Mouse (Mus musculus) embryonic facial prominence, embryonic 14.5 days (tissue): ENCODE data around the gene Ttc5. TPM values are rescaled to one million over a fixed set of nuclear protein-coding genes. Genes with fewer than 3 reads are reported as not detected.
A peak's percentile ranks its signal among the peaks of the same experiment; 100 is the strongest.

Experiments used
- ATAC-seq: fragments of 200-750 bp; cut with Nextera tagmentation; 2 replicates; pipeline ENCODE4 v1.8.0; 2017; ENCODE audit warnings: low read depth, moderate number of reproducible peaks, moderate TSS enrichment
- DNase-seq: peaks from one replicate; pipeline ENCODE4 v3.0.0-alpha.2; 2015; ENCODE audit warnings: low spot score
- H3K27ac ChIP-seq: fragments of 300-500 bp; sonication (generic); replicated peaks from 2 replicates; pipeline ENCODE4 v1.5.1; 2014; ENCODE audit warnings: low read depth, mild to moderate bottlenecking, low read length, moderate library complexity
- H3K27me3 ChIP-seq: fragments of 300-500 bp; sonication (generic); replicated peaks from 2 replicates; pipeline ENCODE4 v1.6.1; 2014; ENCODE audit warnings: low read length; ENCODE audit not compliant: control insufficient read depth, insufficient read depth
- H3K36me3 ChIP-seq: fragments of 300-500 bp; sonication (generic); 2 replicates; pipeline ENCODE4 v1.6.1; 2014; ENCODE audit warnings: low read length, mixed read lengths; ENCODE audit not compliant: control insufficient read depth, insufficient read depth
- H3K4me1 ChIP-seq: fragments of 300-500 bp; sonication (generic); 2 replicates; pipeline ENCODE4 v1.6.1; 2014; ENCODE audit warnings: antibody characterized with exemption, low read length; ENCODE audit not compliant: control insufficient read depth, insufficient read depth
- H3K4me2 ChIP-seq: fragments of 300-500 bp; sonication (generic); 2 replicates; pipeline ENCODE4 v1.6.1; 2014; ENCODE audit warnings: low read depth, mild to moderate bottlenecking, low read length, moderate library complexity, mixed read lengths
- H3K4me3 ChIP-seq: fragments of 300-500 bp; sonication (generic); 2 replicates; pipeline ENCODE4 v1.5.1; 2014; ENCODE audit warnings: low read depth, mild to moderate bottlenecking, low read length
- H3K9ac ChIP-seq: fragments of 300-500 bp; sonication (generic); 2 replicates; pipeline ENCODE4 v1.6.1; 2014; ENCODE audit warnings: low read depth, mild to moderate bottlenecking, low read length, moderate library complexity, mixed read lengths
- H3K9me3 ChIP-seq: fragments of 300-500 bp; sonication (generic); 2 replicates; pipeline ENCODE4 v1.6.1; 2016; ENCODE audit warnings: low read length; ENCODE audit not compliant: control insufficient read depth
- WGBS: fragments of 180-500 bp; shearing (Covaris S2); extraction: QIAGEN DNeasy Blood & Tissue Kit; methylation state at CpG from one replicate; pipeline ENCODE4 v1.1.7; 2014; 5-methylcytosine and 5-hydroxymethylcytosine counted together
- polyA plus RNA-seq: library from polyadenylated mRNA; unstranded; fragments of >200 nt; fragmentation: Nextera tagmentation; extraction: Ambion mirVana; gene quantifications from 2 replicates; pipeline ENCODE4 v1.2.1, GENCODE M21; 2014

Gene Ttc5
- polyA plus RNA-seq, 1 experiment from 2014 or later = 57.7 TPM

DNA sequence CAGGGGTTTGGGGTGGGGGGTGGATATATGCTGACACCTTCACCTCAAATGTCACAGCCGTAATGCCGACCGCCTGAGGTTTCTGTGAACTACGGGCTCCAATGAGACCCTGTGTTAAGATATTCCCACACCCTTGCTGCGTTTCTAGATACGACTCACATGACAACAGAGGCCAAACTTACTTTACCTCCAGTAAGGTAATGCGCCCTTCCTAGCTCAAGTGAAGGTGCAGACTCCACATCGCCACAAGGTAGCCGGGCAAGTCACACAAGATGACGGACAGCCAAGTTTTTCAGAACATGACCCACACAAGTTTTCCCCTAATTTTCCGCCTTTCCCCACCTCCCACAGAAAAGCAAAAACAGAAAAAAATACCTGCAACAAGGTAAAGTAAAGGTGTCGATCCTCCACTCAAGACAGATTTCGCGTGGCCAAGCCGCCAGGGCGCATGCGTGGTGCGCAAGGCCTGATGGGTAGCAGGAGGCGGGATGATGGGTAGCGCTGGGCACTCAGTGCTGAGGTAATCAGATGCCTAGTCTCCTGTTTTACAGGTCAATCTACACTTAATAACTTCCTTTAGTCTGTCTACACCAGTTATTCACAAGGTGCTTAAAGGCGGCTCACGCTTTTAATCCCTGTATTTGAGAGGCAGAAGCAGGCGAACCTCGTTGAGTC, 10.1 kb upstream of the Ttc5 start:
- no peak overlapping the region for H3K27ac ChIP-seq
- no peak overlapping the region for H3K4me3 ChIP-seq
- DNase-seq (no peak), ATAC-seq (no peak)
- H3K4me2 ChIP-seq = no peak overlapping the region
- H3K27me3 ChIP-seq = no peaks in the 10 kb centered on the region
- no peak overlapping the region for H3K9ac ChIP-seq
- no peaks in the 10 kb centered on the region for H3K9me3 ChIP-seq
- WGBS = 94% methylated on average over 24 of the region's 24 CpGs
- no peaks in the 10 kb centered on the region for H3K4me1 ChIP-seq
- H3K36me3 ChIP-seq = no peaks in the 10 kb centered on the region

DNA sequence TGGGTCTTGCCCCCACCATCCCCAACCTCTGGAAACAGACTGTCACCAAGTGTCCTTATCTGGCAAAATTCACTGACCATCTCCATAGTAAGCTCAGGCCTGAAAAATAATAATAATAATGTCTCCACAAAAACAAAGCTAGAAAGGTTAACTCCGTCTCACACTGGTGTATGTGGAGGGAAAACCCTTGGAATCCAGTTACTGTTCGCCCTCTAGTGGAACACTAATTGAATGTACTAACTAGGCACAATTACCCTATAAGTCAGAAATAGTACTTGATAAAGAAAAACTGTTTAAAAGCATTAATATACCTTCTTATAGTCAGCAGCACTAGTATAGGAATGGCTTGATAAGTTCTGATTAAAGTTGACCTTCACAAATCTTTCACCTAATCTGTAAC, 2.8 kb upstream of the Ttc5 start:
- Histone ChIP-seq H3K27me3 (no peaks in the 10 kb centered on the region), H3K4me3 (no peak overlapping the region), H3K9me3 (no peaks in the 10 kb centered on the region), H3K4me1 (no peaks in the 10 kb centered on the region), H3K27ac (no peak overlapping the region), H3K4me2 (no peak overlapping the region), H3K36me3 (no peaks in the 10 kb centered on the region), H3K9ac (no peak overlapping the region)
- DNase-seq (peak; percentile 24), ATAC-seq (no peak)
- WGBS = 16% methylated on average over 2 of the region's 2 CpGs

- H3K36me3 ChIP-seq = peaks cover 20% of the 10 kb centered on the region
- peak overlapping the region; percentile 85 for H3K4me3 ChIP-seq
- H3K9ac ChIP-seq = peak overlapping the region; percentile 84
- 23% methylated on average over 16 of the region's 16 CpGs for WGBS
- no peaks in the 10 kb centered on the region for H3K9me3 ChIP-seq
- peak; percentile 66 for DNase-seq
- no peaks in the 10 kb centered on the region for H3K4me1 ChIP-seq
- H3K27ac ChIP-seq = peak overlapping the region; percentile 68
- no peak for ATAC-seq
- peak overlapping the region; percentile 60 for H3K4me2 ChIP-seq
- H3K27me3 ChIP-seq = no peaks in the 10 kb centered on the region
Measured at GRCm38 (mm10) chr14:50784391-50785250, 698 bp downstream of the Ttc5 start.

DNA sequence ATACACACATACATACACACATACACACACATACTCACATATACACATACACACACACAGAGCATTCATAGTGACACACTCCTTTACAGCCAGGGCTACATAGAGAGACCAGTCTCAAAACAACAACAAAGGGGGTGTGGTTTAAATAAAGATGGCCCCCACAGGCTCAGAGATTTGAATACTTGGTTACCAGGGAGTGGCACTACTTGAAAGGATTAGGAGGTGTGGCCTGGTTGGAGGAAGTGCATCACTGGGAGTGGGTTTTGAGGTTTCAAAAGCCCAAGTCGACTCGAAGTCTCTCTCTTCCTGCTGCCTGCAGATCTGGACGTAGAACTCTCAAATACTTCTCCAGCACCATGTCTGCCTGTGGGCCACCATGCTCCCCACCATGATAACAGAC, 3.2 kb downstream of the Ttc5 start:
- H3K4me2 ChIP-seq = no peak overlapping the region
- no peak overlapping the region for H3K9ac ChIP-seq
- H3K4me1 ChIP-seq = no peaks in the 10 kb centered on the region
- no peak overlapping the region for H3K4me3 ChIP-seq
- H3K36me3 ChIP-seq = peaks cover 36% of the 10 kb centered on the region
- no peak overlapping the region for H3K27ac ChIP-seq
- 100% methylated on average over 3 of the region's 3 CpGs for WGBS
- H3K27me3 ChIP-seq = no peaks in the 10 kb centered on the region
- DNase-seq (no peak), ATAC-seq (no peak)
- H3K9me3 ChIP-seq = no peaks in the 10 kb centered on the region

- no peak overlapping the region for H3K27ac ChIP-seq
- DNase-seq (no peak), ATAC-seq (no peak)
- peaks cover 87% of the 10 kb centered on the region for H3K36me3 ChIP-seq
- no peak overlapping the region for H3K4me3 ChIP-seq
- WGBS = 72% methylated on average over 2 of the region's 2 CpGs
- H3K4me1 ChIP-seq = no peaks in the 10 kb centered on the region
- H3K9me3 ChIP-seq = no peaks in the 10 kb centered on the region
- H3K4me2 ChIP-seq = no peak overlapping the region
- no peaks in the 10 kb centered on the region for H3K27me3 ChIP-seq
- no peak overlapping the region for H3K9ac ChIP-seq
Measured at GRCm38 (mm10) chr14:50771342-50771741, 14.0 kb downstream of the Ttc5 start.

- H3K27me3 ChIP-seq = no peaks in the 10 kb centered on the region
- ATAC-seq = no peak
- no peak for DNase-seq
- WGBS = 94% methylated on average over 6 of the region's 6 CpGs
- H3K4me2 ChIP-seq = no peak overlapping the region
- no peaks in the 10 kb centered on the region for H3K4me1 ChIP-seq
- no peak overlapping the region for H3K9ac ChIP-seq
- no peaks in the 10 kb centered on the region for H3K9me3 ChIP-seq
- H3K36me3 ChIP-seq = peaks cover 64% of the 10 kb centered on the region
- H3K4me3 ChIP-seq = no peak overlapping the region
- no peak overlapping the region for H3K27ac ChIP-seq
Measured at GRCm38 (mm10) chr14:50765736-50766135, 19.6 kb downstream of the Ttc5 start.

DNA sequence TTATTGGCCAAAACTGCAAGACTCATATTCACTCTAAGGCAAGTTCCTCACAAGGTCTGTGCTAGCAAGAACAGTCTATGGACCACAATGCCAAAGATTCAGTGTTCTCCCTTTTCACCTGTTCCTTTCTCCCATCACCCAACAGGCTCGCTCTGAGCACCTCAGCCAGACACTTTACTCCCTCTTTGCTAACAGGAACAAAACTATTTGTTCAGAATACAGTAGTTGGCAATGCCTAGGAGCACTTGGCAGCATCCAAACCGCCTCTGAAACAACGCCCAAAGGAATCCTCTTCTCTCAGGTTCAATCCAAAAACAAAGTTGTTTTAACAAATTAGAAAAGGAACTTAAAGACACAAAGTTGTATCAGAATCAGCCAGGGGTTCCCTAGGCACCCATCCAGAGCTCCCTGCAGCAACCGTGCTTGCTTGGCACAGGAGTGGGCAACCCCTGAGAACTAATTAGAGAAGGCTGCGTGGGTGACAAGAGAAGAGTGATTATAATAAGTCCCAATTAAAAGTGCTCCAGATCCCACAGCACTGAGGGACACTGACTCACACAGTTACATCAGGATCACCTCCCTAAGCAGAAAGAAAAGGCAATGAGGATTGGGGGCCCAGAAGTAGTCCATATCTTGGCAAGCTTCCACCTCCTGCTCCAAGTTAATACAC, 26.8 kb downstream of the Ttc5 start:
- WGBS = 76% methylated on average over 5 of the region's 5 CpGs

DNA sequence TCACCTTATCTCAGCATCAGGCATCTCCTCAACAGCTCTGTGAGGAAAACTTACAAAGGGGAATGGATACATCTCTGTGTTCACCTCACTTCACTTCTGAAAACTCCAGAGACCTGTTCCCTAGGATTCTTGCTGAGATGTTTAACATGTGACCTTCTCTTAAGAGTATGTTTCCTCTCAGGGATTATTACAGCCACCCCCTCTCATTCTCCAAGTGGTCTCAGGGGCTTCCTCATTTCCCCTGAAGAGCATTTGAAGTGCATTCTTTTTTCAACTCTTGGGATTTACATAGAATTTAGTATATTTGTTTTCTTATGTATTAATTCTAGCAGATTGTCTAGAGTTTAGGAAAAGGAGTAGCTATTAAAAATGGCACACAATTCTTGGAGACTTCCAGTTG, 40.3 kb downstream of the Ttc5 start, which contains the start of gene Olfr749:
Olfr749 (minus strand) TSS at position 101 of the 400 bp plus-strand sequence.
- no peak for ATAC-seq
- no peak within 1 kb of the TSS for H3K4me2 ChIP-seq
- H3K4me1 ChIP-seq = no peaks in the 10 kb centered on the region

More for the DNA sequence above, 26.8 kb downstream of the Ttc5 start:
- no peaks in the 10 kb centered on the region for H3K27me3 ChIP-seq
- peak; percentile 79; the same call in 1 of the 2 replicates for ATAC-seq
- H3K9me3 ChIP-seq = no peaks in the 10 kb centered on the region
- H3K4me2 ChIP-seq = no peak overlapping the region
- H3K27ac ChIP-seq = no peak overlapping the region
- no peak overlapping the region for H3K9ac ChIP-seq
- DNase-seq = peak; percentile 12
- H3K36me3 ChIP-seq = 0 out of 2 replicates have a peak, but pooled peaks cover 6% of the 10 kb centered on the region
- no peak overlapping the region for H3K4me3 ChIP-seq
- no peaks in the 10 kb centered on the region for H3K4me1 ChIP-seq

More for the DNA sequence above, 40.3 kb downstream of the Ttc5 start, which contains the start of gene Olfr749:
- no peaks in the 10 kb centered on the region for H3K36me3 ChIP-seq
- H3K27ac ChIP-seq = no peak within 1 kb of the TSS
- H3K27me3 ChIP-seq = no peaks in the 10 kb centered on the region
- DNase-seq = no peak
- H3K9me3 ChIP-seq = no peaks in the 10 kb centered on the region
- no peak within 1 kb of the TSS for H3K9ac ChIP-seq
- H3K4me3 ChIP-seq = no peak within 1 kb of the TSS
